Mouse (Mus musculus): ENCODE measurements at regions not wholly inside any gene's neighbourhood (a gene's known extent, or its start where the extent isn't known, plus 50 kb on each side); places are given as distances from the start of the nearest gene placed in this dataset.

DNA sequence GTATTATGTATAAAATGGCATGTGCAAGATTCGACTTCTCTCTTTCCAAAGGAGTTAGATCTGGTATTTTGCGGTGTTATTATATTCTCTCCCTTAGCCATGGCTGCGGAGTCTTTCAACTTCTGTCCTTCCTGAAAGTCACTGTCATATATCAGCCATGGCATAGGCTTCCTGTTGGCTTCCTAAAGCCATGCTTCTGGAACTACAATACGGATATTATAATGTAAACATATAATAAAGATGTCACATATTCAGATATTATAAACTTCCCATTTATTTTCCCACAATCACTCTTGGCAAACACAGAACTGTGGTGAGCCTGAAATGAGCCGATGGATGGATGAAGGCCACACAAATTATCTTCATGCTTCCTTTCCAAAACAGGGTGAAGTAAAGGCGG is 240.8 kb downstream of the Basp1 start:
- intact Hi-C loops (cut with DNase I), result no loop called here
- Histone ChIP-seq H3K27me3 (ENCODE audit: control insufficient read depth, insufficient read depth, low read length) (no peaks in the 10 kb centered on the region), H3K27ac (no peak overlapping the region), H3K79me2 (replicated peaks; ENCODE audit: control insufficient read depth, insufficient read depth, low read length) (no peaks in the 10 kb centered on the region), H3K36me3 (ENCODE audit: control insufficient read depth, insufficient read depth, low read length) (no peaks in the 10 kb centered on the region), H3K4me1 (ENCODE audit: control insufficient read depth, insufficient read depth, low read length) (no peaks in the 10 kb centered on the region), H3K4me3 (no peak overlapping the region), H3K9ac (ENCODE audit: low read depth, low read length) (no peak overlapping the region)
- TF ChIP-seq POLR2A (IDR thresholded peaks at IDR 0.05; ENCODE audit: insufficient read depth, low read depth, low read length) (no peak), CTCF (IDR thresholded peaks at IDR 0.05) (no peak), EP300 (IDR thresholded peaks at IDR 0.05; ENCODE audit: insufficient read depth, low read depth, low read length) (no peak)
- no peak for DNase-seq
- WGBS, result 69% methylated on average over 6 of the region's 6 CpGs

DNA sequence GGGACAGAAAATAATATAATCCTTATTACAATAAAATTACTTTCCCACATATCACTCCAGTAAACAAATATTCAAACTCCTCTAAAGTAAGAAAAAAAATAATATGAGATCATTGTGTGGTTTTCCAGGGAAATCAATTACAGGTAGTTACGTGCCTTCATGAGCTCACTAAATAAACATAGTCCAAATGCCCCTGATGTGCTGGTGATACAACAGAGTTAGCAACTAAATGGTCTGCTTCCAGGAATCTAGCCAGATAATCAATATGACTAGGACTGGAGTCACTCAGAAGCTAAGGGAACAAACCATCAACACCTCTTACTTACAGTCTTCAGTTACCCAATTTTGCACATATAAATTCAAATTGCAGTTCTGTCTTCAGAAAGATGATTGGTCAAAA is 267.2 kb downstream of the Basp1 start:
- WGBS, result 74% methylated on average over 1 of the region's 1 CpGs
- TF ChIP-seq POLR2A (IDR thresholded peaks at IDR 0.05; ENCODE audit: insufficient read depth, low read depth, low read length), result no peak
- no peak for TF ChIP-seq EP300 (IDR thresholded peaks at IDR 0.05; ENCODE audit: insufficient read depth, low read depth, low read length)
- no peak for TF ChIP-seq CTCF (IDR thresholded peaks at IDR 0.05)

DNA sequence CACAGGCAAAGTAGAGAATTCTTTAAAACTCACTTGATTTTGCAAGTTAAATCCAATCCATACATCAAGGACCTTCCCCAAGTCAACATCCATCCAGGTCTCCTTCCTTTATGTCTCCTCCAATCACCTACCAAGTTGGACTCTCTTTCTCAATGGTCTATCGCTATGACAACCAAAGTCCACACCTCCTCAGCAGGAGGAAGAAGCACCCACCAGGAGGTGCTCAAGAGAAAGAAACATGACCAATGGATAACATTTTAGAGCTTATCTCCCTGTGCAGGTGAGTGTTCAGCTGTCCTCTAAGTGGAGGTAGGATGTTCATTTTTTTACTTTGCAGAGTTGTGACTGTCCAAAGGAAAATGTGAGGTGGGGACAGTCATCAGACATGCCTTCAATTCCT is 269.3 kb downstream of the Basp1 start:
- no peaks in the 10 kb centered on the region for H3K27me3 ChIP-seq (ENCODE audit: control insufficient read depth, insufficient read depth, low read length)
- DNase-seq, result no peak
- WGBS, result 72% methylated on average over 1 of the region's 1 CpGs
- no peak for TF ChIP-seq POLR2A (IDR thresholded peaks at IDR 0.05; ENCODE audit: insufficient read depth, low read depth, low read length)
- no peak for TF ChIP-seq EP300 (IDR thresholded peaks at IDR 0.05; ENCODE audit: insufficient read depth, low read depth, low read length)
- no peak for TF ChIP-seq CTCF (IDR thresholded peaks at IDR 0.05)
- H3K9ac ChIP-seq (ENCODE audit: low read depth, low read length), result no peak overlapping the region
- no peak overlapping the region for H3K27ac ChIP-seq
- no peaks in the 10 kb centered on the region for H3K79me2 ChIP-seq (replicated peaks; ENCODE audit: control insufficient read depth, insufficient read depth, low read length)
- no peaks in the 10 kb centered on the region for H3K36me3 ChIP-seq (ENCODE audit: control insufficient read depth, insufficient read depth, low read length)
- intact Hi-C loops (cut with DNase I), result loop anchor here (10.0 kb wide), 1 partner anchor 271 kb away; the partner anchor contains the start of gene Basp1
- H3K4me1 ChIP-seq (ENCODE audit: control insufficient read depth, insufficient read depth, low read length), result no peaks in the 10 kb centered on the region
- no peak overlapping the region for H3K4me3 ChIP-seq

More for the DNA sequence above, 267.2 kb downstream of the Basp1 start:
- no peaks in the 10 kb centered on the region for H3K27me3 ChIP-seq (ENCODE audit: control insufficient read depth, insufficient read depth, low read length)
- no peaks in the 10 kb centered on the region for H3K4me1 ChIP-seq (ENCODE audit: control insufficient read depth, insufficient read depth, low read length)
- H3K9ac ChIP-seq (ENCODE audit: low read depth, low read length), result no peak overlapping the region
- no peak overlapping the region for H3K4me3 ChIP-seq
- no peaks in the 10 kb centered on the region for H3K79me2 ChIP-seq (replicated peaks; ENCODE audit: control insufficient read depth, insufficient read depth, low read length)
- H3K36me3 ChIP-seq (ENCODE audit: control insufficient read depth, insufficient read depth, low read length), result no peaks in the 10 kb centered on the region
- intact Hi-C loops (cut with DNase I), result loop anchor here (10.0 kb wide), 1 partner anchor 268 kb away; the partner anchor contains the start of gene Basp1
- H3K27ac ChIP-seq, result no peak overlapping the region
- DNase-seq, result no peak

DNA sequence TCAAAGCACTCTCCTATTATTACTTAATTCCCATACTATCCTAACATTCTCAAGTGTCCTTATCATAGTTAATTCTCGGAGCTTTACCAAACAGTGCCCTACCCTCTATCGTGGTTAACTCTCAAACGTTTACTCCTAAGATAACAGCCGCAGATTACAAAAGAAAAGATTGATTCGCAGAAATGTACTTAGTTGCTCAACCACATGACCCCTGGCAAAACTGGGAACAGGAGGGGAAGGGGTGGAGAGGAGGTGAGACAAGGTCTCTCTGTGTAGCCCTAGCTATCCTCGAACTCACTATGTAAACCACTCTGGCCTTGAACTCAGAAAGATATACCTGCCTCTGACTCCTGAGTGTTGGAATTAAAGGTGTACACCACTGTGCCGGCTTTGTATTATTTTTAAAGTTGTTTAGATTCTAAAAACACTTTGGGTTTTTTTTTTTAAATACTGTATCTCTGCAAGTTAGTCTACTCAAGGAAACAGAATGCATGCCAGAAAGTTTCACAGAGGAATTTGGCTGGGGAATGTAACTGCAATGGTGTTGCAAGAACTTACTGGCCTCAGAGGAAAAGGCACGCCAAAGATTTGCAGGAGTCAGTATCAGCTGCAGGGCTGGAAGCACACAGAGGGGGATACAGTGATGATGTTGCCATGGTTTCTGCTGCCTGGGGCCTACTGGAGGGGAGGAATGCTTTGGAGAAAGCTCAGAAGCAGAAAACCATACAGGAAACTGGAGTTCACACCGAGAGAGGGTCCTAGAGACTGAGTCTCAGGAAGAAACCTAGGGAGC is 273.0 kb downstream of the Basp1 start:
- WGBS, result 44% methylated on average over 9 of the region's 9 CpGs

DNA sequence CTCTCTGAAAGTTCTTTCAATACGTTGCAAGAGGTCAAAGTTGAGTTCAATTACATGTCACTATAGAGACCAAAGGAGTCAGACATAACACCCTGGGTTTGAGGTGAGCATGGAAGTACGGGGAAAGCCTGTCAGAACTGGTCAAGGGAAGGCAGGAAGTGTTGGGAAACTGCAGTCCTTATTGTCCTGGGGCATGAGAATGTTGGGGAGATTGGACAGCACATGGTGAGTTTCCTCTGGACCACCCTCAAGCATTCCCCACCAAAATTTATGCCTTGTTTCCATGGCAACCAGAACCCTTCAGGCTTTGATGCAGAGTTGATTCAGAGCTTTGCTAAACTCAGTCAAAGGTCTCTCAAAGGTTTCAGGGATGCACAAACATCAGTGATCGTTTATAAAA is 276.5 kb downstream of the Basp1 start:
- TF ChIP-seq POLR2A (IDR thresholded peaks at IDR 0.05; ENCODE audit: insufficient read depth, low read depth, low read length), result no peak
- no peak for TF ChIP-seq CTCF (IDR thresholded peaks at IDR 0.05)
- no peak for TF ChIP-seq EP300 (IDR thresholded peaks at IDR 0.05; ENCODE audit: insufficient read depth, low read depth, low read length)
- Histone ChIP-seq H3K27me3 (ENCODE audit: control insufficient read depth, insufficient read depth, low read length) (no peaks in the 10 kb centered on the region), H3K79me2 (replicated peaks; ENCODE audit: control insufficient read depth, insufficient read depth, low read length) (no peaks in the 10 kb centered on the region), H3K27ac (no peak overlapping the region), H3K36me3 (ENCODE audit: control insufficient read depth, insufficient read depth, low read length) (no peaks in the 10 kb centered on the region), H3K9ac (ENCODE audit: low read depth, low read length) (no peak overlapping the region), H3K4me3 (no peak overlapping the region), H3K4me1 (ENCODE audit: control insufficient read depth, insufficient read depth, low read length) (no peaks in the 10 kb centered on the region)
- 52% methylated on average over 3 of the region's 3 CpGs for WGBS
- DNase-seq, result no peak
- intact Hi-C loops (cut with DNase I), result no loop called here

More for the DNA sequence above, 273.0 kb downstream of the Basp1 start:
- no peak overlapping the region for H3K4me3 ChIP-seq
- no peak overlapping the region for H3K27ac ChIP-seq
- H3K36me3 ChIP-seq (ENCODE audit: control insufficient read depth, insufficient read depth, low read length), result no peaks in the 10 kb centered on the region
- no peaks in the 10 kb centered on the region for H3K79me2 ChIP-seq (replicated peaks; ENCODE audit: control insufficient read depth, insufficient read depth, low read length)
- peak in 1 of 2 experiments; percentile 20 for DNase-seq
- intact Hi-C loops (cut with DNase I), result loop anchor here (10.0 kb wide), 1 partner anchor 274 kb away; the partner anchor contains the start of gene Basp1
- H3K9ac ChIP-seq (ENCODE audit: low read depth, low read length), result no peak overlapping the region
- TF ChIP-seq POLR2A (IDR thresholded peaks at IDR 0.05; ENCODE audit: insufficient read depth, low read depth, low read length), result no peak
- no peak for TF ChIP-seq CTCF (IDR thresholded peaks at IDR 0.05)
- TF ChIP-seq EP300 (IDR thresholded peaks at IDR 0.05; ENCODE audit: insufficient read depth, low read depth, low read length), result no peak
- no peaks in the 10 kb centered on the region for H3K4me1 ChIP-seq (ENCODE audit: control insufficient read depth, insufficient read depth, low read length)
- H3K27me3 ChIP-seq (ENCODE audit: control insufficient read depth, insufficient read depth, low read length), result no peaks in the 10 kb centered on the region
